Mouse (Mus musculus) erythroblast, embryonic 14.5 days (primary cell): ENCODE measurements at regions not wholly inside any gene's neighbourhood (a gene's known extent, or its start where the extent isn't known, plus 50 kb on each side); places are given as distances from the start of the nearest gene placed in this dataset.

Experiments
- GATA1 ChIP-seq: IDR thresholded peaks from 2 replicates; pipeline ENCODE4 v1.6.1; 2012; ENCODE audit warnings: low read length, inconsistent platforms, mixed read lengths
- TAL1 ChIP-seq: IDR thresholded peaks from 3 replicates; pipeline ENCODE4 v1.6.1; 2012; ENCODE audit warnings: low read length, inconsistent platforms, mixed read lengths

DNA sequence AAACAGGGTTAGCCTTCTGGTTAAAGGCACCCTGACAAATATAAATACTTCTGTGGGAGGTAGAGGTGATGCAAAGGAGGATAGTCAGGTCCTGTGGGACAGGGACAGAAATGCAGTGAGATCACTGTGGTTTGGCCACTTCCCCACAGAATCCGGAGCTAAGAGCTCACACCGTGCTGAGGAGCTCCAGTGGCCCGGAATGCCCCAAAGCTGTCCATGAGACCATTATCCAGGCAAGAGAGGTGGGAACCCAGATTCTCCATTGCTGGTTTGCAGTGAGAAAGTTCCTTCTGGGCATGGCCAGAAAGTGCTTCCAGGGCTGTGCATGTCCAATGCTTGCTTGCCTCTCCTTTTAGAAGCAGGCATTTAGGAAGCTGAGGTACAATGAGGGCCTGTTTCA, 95.8 kb upstream of the Trib2 start:
- TF ChIP-seq TAL1: no peak
- no peak for TF ChIP-seq GATA1
